Mouse (Mus musculus): Measurements from ENCODE around the gene Farp1.

GRCm38 (mm10) chr14:121143831-121144455, 108.9 kb downstream of the Farp1 start:
- TF ChIP-seq POLR2A (IDR thresholded peaks at IDR 0.05; ENCODE audit: insufficient read depth, low read depth, low read length) (no peak), CTCF (IDR thresholded peaks at IDR 0.05) (no peak), EP300 (IDR thresholded peaks at IDR 0.05; ENCODE audit: insufficient read depth, low read depth, low read length) (no peak)

All from heart, adult 2 months (tissue).